In the genomic region with DNA sequence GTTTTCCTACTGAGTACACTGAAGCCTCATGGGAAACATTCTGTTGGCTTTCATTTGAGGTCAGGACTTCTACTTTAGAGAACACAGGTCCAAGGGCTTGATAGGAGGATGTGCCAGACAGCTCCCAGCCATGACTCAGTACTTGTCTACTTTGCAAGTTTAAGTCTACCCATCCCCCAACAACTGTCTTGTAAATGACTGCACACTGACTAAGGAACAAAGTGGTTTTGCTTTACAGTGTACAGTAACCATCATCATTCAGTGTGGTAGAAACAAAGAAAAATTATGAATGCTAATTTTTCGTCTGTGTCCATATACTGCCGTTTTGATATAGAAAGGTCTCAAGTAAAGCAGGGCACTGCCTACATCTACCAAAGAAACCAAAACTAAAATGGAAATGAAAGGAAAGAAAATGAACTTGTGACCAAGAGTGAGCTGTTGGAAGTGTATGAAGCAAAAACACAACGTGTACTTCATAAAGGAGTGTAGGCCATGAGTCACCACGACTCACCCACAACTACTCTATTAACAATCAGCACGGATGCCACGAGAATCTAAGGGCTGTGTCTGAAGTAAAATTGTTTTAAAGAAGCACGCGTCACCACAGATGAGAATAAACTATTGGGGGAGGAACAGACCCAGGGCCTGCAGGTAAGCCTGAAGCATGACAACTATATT, we compare ENCODE assay signal across 12 mouse cellular contexts. TPM values are rescaled to one million over a fixed set of nuclear protein-coding genes. Genes with fewer than 3 reads are reported as not detected.
A peak's percentile ranks its signal among the peaks of the same experiment; 100 is the strongest.
DNase-seq lines count a peak whose midpoint lies in the region; ATAC-seq and TF ChIP-seq lines count a peak whose summit lies in the region.
"Had no signal": no experiment of that assay in that cellular context is flagged by ENCODE, and none has a peak within 500 bp of the region (broad histone marks: within the 10 kb centered on the region; RNA-seq: fewer than 3 reads in every experiment).

No protein-coding gene starts in this region.

- no peaks in the 10 kb centered on the region for H3K36me3 ChIP-seq in myocyte (ENCODE audit: control insufficient read depth, insufficient read depth)
- H3K36me3 ChIP-seq in heart, embryonic 11.5 days (ENCODE audit: control insufficient read depth, insufficient read depth, low read length) = peaks cover 2% of the 10 kb centered on the region; the same call in 1 of the 2 replicates
- H3K36me3 ChIP-seq in hindbrain, embryonic 14.5 days (replicated peaks; ENCODE audit: control insufficient read depth, insufficient read depth) = peaks cover 14% of the 10 kb centered on the region; the same call in 1 of the 2 replicates
- H3K36me3 ChIP-seq: embryonic facial prominence, embryonic 12.5 days; forebrain, embryonic 15.5 days; limb, embryonic 15.5 days had no signal

- WGBS in heart, embryonic 11.5 days (ENCODE audit: insufficient replicate concordance) = 88% methylated on average over 8 of the region's 8 CpGs
- WGBS in hindbrain, embryonic 14.5 days = 94% methylated on average over 8 of the region's 8 CpGs

- ATAC-seq in heart, embryonic 11.5 days (replicated peaks; ENCODE audit: insufficient number of reproducible peaks, low FRiP score, low TSS enrichment) = no peak
- ATAC-seq in hindbrain, embryonic 14.5 days (ENCODE audit: low FRiP score) = no peak
- ATAC-seq: forebrain, embryonic 15.5 days had no signal

- H3K4me1 ChIP-seq in heart, embryonic 11.5 days (ENCODE audit: control insufficient read depth, insufficient read depth, low read length) = no peaks in the 10 kb centered on the region
- H3K4me1 ChIP-seq in hindbrain, embryonic 14.5 days (replicated peaks; ENCODE audit: control insufficient read depth, insufficient read depth, low read length) = no peaks in the 10 kb centered on the region
- H3K4me1 ChIP-seq: forebrain, embryonic 15.5 days; limb, embryonic 15.5 days had no signal

- no peak overlapping the region for H3K9ac ChIP-seq in heart, embryonic 11.5 days (ENCODE audit: low read depth, low read length)
- H3K9ac ChIP-seq in hindbrain, embryonic 14.5 days = no peak overlapping the region
- H3K9ac ChIP-seq: embryonic facial prominence, embryonic 12.5 days; forebrain, embryonic 15.5 days; limb, embryonic 15.5 days had no signal

- no peak overlapping the region for H3K27ac ChIP-seq in heart, embryonic 11.5 days (ENCODE audit: low read depth, low read length)
- H3K27ac ChIP-seq in hindbrain, embryonic 14.5 days = no peak overlapping the region
- H3K27ac ChIP-seq: embryonic facial prominence, embryonic 12.5 days; forebrain, embryonic 15.5 days; limb, embryonic 15.5 days had no signal

- no peak overlapping the region for H3ac ChIP-seq in myocyte (ENCODE audit: control insufficient read depth, insufficient read length)

- no peaks in the 10 kb centered on the region for H3K27me3 ChIP-seq in myocyte (ENCODE audit: control insufficient read depth, insufficient read depth, insufficient read length)
- H3K27me3 ChIP-seq in heart, embryonic 11.5 days (ENCODE audit: control insufficient read depth, insufficient read depth, low read length) = no peaks in the 10 kb centered on the region
- no peaks in the 10 kb centered on the region for H3K27me3 ChIP-seq in hindbrain, embryonic 14.5 days (ENCODE audit: control insufficient read depth, insufficient read depth, low read length)
- H3K27me3 ChIP-seq: embryonic facial prominence, embryonic 12.5 days; forebrain, embryonic 15.5 days; limb, embryonic 15.5 days had no signal

- no peaks in the 10 kb centered on the region for H3K79me2 ChIP-seq in myocyte (ENCODE audit: control insufficient read depth, insufficient read depth)

- H3K9me3 ChIP-seq in heart, embryonic 11.5 days (replicated peaks; ENCODE audit: control insufficient read depth, low read length) = no peaks in the 10 kb centered on the region
- H3K9me3 ChIP-seq in hindbrain, embryonic 14.5 days (ENCODE audit: control insufficient read depth, low read length) = no peaks in the 10 kb centered on the region
- H3K9me3 ChIP-seq: embryonic facial prominence, embryonic 12.5 days; forebrain, embryonic 15.5 days; limb, embryonic 15.5 days had no signal

- H3K4me2 ChIP-seq in myocyte (ENCODE audit: low read depth) = peak overlapping the region; percentile 74
- H3K4me2 ChIP-seq in heart, embryonic 11.5 days = no peak overlapping the region
- no peak overlapping the region for H3K4me2 ChIP-seq in hindbrain, embryonic 14.5 days (replicated peaks)
- H3K4me2 ChIP-seq: embryonic facial prominence, embryonic 12.5 days; forebrain, embryonic 15.5 days; limb, embryonic 15.5 days had no signal

- no peak overlapping the region for H3K4me3 ChIP-seq in myocyte
- no peak overlapping the region for H3K4me3 ChIP-seq in heart, embryonic 11.5 days (ENCODE audit: low read depth, low read length)
- no peak overlapping the region for H3K4me3 ChIP-seq in hindbrain, embryonic 14.5 days (replicated peaks; ENCODE audit: low read length)
- H3K4me3 ChIP-seq: embryonic facial prominence, embryonic 12.5 days; forebrain, embryonic 15.5 days; limb, embryonic 15.5 days had no signal

- DNase-seq in CD4-positive helper T cell, adult 2 months (ENCODE audit: low read depth, low spot score) = peak; percentile 55
- peak; percentile 61 for DNase-seq in ES-CJ7 (ENCODE audit: low read depth, low spot score)
- peak; percentile 41 for DNase-seq in brain, adult 2 months (ENCODE audit: low read depth, low spot score)
- DNase-seq in cerebellum, postnatal 14 days = no peak
- DNase-seq in hindbrain, embryonic 14.5 days (ENCODE audit: low spot score) = no peak
- DNase-seq: cerebellum, adult 11-12 months; heart, postnatal 14 days had no signal

- no peak for TF ChIP-seq POLR2A in myocyte (IDR thresholded peaks at IDR 0.05; ENCODE audit: insufficient read length, low read depth)

TF ChIP-seq in myocyte, 11 proteins besides CTCF, POLR2A, EP300 and RAD21:
- no peak for TF ChIP-seq MYOG (IDR thresholded peaks at IDR 0.05; ENCODE audit: control insufficient read depth in 1 of 3, insufficient read depth in 1 of 3, insufficient read length in 2 of 3, low read depth in 2 of 3)
- no peak for TF ChIP-seq TCF3 (IDR thresholded peaks at IDR 0.05; ENCODE audit: insufficient read length, low read depth)
- TF ChIP-seq USF1 (IDR thresholded peaks at IDR 0.05; ENCODE audit: low read depth) = no peak

RNA-seq across cellular contexts. Expression of a gene that starts 53.3 kb away (rescaled TPM):
- 28.4 TPM for polyA plus RNA-seq in myocyte (2012; fragmentation: generic; extraction: Trizol)
- polyA plus RNA-seq in heart, embryonic 11.5 days (2014; fragmentation: Nextera tagmentation; extraction: Ambion mirVana) = 17.2 and 18.6 TPM in 2 replicates
- 5.6 and 7.1 TPM in 2 replicates for polyA plus RNA-seq in hindbrain, embryonic 14.5 days (2014; fragmentation: Nextera tagmentation; extraction: Ambion mirVana)

Comparison
In these comparisons a context has a peak if more than half of its experiments do, and no peak if none do; other contexts are left out.
1. DNase-seq: peak in CD4-positive helper T cell, adult 2 months (single experiment), ES-CJ7 (single experiment) and brain, adult 2 months (single experiment); none in cerebellum, postnatal 14 days (0 of 2) and hindbrain, embryonic 14.5 days (single experiment).